Mouse (Mus musculus): ENCODE results near the gene Pde4d. TPM values are rescaled to one million over a fixed set of nuclear protein-coding genes. Genes with fewer than 3 reads are reported as not detected.
A peak's percentile ranks its signal among the peaks of the same experiment; 100 is the strongest.

Pde4d gene
- polyA plus RNA-seq, 1 experiment from 2014 or later: 13.6 TPM

GRCm38 (mm10) chr13:109262501-109262900 lies 812.8 kb downstream of the Pde4d start:
- H3K4me3 ChIP-seq (ENCODE audit: low read depth, low read length): no peak overlapping the region
- 32% methylated on average over 5 of the region's 5 CpGs for WGBS

DNA sequence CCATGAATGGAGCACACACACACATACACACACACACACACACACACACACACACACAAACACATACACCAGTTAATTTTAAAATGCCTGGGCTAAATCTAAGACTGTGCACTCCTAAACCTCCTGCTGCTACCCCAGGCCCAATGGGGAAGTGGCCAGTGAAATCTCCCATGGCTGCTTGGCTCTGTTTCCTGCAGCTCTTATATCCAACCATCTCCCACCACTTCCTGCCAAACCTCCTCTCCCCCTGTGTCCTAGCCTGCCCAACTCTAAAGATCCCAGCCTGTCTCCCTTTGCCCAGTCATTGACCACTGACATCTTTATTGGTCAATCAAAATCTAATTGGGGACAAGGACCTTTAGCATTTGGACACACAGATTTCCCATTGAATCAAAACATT lies 814.1 kb downstream of the Pde4d start:
- no peak for DNase-seq (ENCODE audit: low spot score)
- Histone ChIP-seq H3K9ac (ENCODE audit: low read depth, low read length) (no peak overlapping the region), H3K4me2 (ENCODE audit: low read depth, low read length) (no peak overlapping the region), H3K9me3 (ENCODE audit: control insufficient read depth, low read length) (no peaks in the 10 kb centered on the region), H3K4me3 (ENCODE audit: low read depth, low read length) (no peak overlapping the region), H3K36me3 (ENCODE audit: control insufficient read depth, insufficient read depth, low read length) (no peaks in the 10 kb centered on the region), H3K27ac (replicated peaks; ENCODE audit: low read depth, low read length) (no peak overlapping the region), H3K27me3 (replicated peaks; ENCODE audit: control insufficient read depth, insufficient read depth, low read length) (no peaks in the 10 kb centered on the region), H3K4me1 (ENCODE audit: control insufficient read depth, insufficient read depth, low read length) (0 out of 2 replicates have a peak, but pooled peaks cover 3% of the 10 kb centered on the region)
- no peak for ATAC-seq (ENCODE audit: low read depth)

More at GRCm38 (mm10) chr13:109262501-109262900, 812.8 kb downstream of the Pde4d start:
- Histone ChIP-seq H3K27me3 (replicated peaks; ENCODE audit: control insufficient read depth, insufficient read depth, low read length) (no peaks in the 10 kb centered on the region), H3K27ac (replicated peaks; ENCODE audit: low read depth, low read length) (peak overlapping the region; percentile 3; the same call in 1 of the 2 replicates), H3K4me1 (ENCODE audit: control insufficient read depth, insufficient read depth, low read length) (0 out of 2 replicates have a peak, but pooled peaks cover 3% of the 10 kb centered on the region), H3K4me2 (ENCODE audit: low read depth, low read length) (peak overlapping the region; percentile 65), H3K9ac (ENCODE audit: low read depth, low read length) (no peak overlapping the region), H3K9me3 (ENCODE audit: control insufficient read depth, low read length) (no peaks in the 10 kb centered on the region), H3K36me3 (ENCODE audit: control insufficient read depth, insufficient read depth, low read length) (no peaks in the 10 kb centered on the region)
- ATAC-seq (ENCODE audit: low read depth) (no peak), DNase-seq (ENCODE audit: low spot score) (peak; percentile 61)

DNA sequence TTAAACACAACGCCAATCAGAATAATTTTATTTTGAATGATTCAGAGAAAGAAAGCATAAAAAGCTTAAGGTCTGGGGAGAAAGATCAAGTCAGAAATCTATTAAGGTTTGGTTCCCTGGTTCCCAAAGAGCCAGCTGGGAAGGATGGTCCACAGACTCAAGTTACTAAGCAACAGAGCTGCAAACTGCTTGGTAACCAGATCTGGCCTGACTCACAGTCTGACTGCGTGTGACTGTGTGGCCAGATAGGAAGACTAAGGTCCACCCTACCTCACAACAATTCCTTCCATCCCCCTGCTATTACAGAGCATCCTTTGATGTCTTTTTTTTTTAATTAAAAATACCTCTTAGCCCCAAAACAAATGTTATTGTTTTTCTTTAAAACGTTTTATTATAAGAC lies 818.5 kb downstream of the Pde4d start:
- 46% methylated on average over 3 of the region's 3 CpGs for WGBS

DNA sequence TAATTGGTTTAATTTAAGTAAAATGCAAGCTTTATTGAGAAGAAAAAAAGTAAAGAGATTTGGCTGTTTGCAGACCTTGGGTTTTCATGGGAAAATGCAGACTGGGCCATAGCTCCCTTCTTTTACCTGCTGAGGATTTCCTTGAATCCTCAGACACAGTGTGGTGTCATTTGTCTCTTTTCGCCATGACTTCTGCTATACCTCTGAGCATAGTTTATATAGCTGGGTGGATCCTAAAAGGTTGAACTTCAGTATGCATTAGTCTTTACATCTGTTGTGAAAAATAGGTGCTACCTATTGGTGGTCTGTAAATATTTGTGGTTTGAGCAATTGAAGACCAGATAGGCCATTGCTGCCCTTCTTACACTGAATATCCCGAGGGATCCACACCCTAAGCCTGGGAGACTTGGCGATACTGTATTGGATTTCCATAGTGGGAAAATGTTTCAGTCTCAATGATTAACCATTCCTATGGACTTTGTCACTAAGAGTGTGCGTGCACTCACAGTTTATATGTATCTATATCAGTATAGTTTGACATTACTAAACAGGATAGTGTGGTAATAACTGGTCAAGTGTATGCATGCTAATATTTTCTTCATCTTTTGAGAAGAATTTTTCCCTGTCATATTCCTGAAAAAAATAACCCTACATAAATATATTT lies 819.0 kb downstream of the Pde4d start:
- no peak overlapping the region for H3K9ac ChIP-seq (ENCODE audit: low read depth, low read length)
- DNase-seq (ENCODE audit: low spot score) (no peak), ATAC-seq (ENCODE audit: low read depth) (no peak)
- H3K9me3 ChIP-seq (ENCODE audit: control insufficient read depth, low read length): no peaks in the 10 kb centered on the region
- H3K4me3 ChIP-seq (ENCODE audit: low read depth, low read length): no peak overlapping the region
- no peak overlapping the region for H3K4me2 ChIP-seq (ENCODE audit: low read depth, low read length)
- no peaks in the 10 kb centered on the region for H3K4me1 ChIP-seq (ENCODE audit: control insufficient read depth, insufficient read depth, low read length)
- WGBS: 86% methylated on average over 4 of the region's 4 CpGs
- H3K27me3 ChIP-seq (replicated peaks; ENCODE audit: control insufficient read depth, insufficient read depth, low read length): no peaks in the 10 kb centered on the region
- H3K27ac ChIP-seq (replicated peaks; ENCODE audit: low read depth, low read length): no peak overlapping the region
- no peaks in the 10 kb centered on the region for H3K36me3 ChIP-seq (ENCODE audit: control insufficient read depth, insufficient read depth, low read length)

More for the DNA sequence above, 818.5 kb downstream of the Pde4d start:
- no peak overlapping the region for H3K9ac ChIP-seq (ENCODE audit: low read depth, low read length)
- no peaks in the 10 kb centered on the region for H3K9me3 ChIP-seq (ENCODE audit: control insufficient read depth, low read length)
- H3K36me3 ChIP-seq (ENCODE audit: control insufficient read depth, insufficient read depth, low read length): no peaks in the 10 kb centered on the region
- no peak for ATAC-seq (ENCODE audit: low read depth)
- DNase-seq (ENCODE audit: low spot score): peak; percentile 34
- no peak overlapping the region for H3K4me3 ChIP-seq (ENCODE audit: low read depth, low read length)
- no peaks in the 10 kb centered on the region for H3K27me3 ChIP-seq (replicated peaks; ENCODE audit: control insufficient read depth, insufficient read depth, low read length)
- no peak overlapping the region for H3K4me2 ChIP-seq (ENCODE audit: low read depth, low read length)
- H3K27ac ChIP-seq (replicated peaks; ENCODE audit: low read depth, low read length): no peak overlapping the region
- no peaks in the 10 kb centered on the region for H3K4me1 ChIP-seq (ENCODE audit: control insufficient read depth, insufficient read depth, low read length)

- no peaks in the 10 kb centered on the region for H3K36me3 ChIP-seq (ENCODE audit: control insufficient read depth, insufficient read depth, low read length)
- no peak overlapping the region for H3K4me2 ChIP-seq (ENCODE audit: low read depth, low read length)
- H3K4me3 ChIP-seq (ENCODE audit: low read depth, low read length): no peak overlapping the region
- peaks cover 13% of the 10 kb centered on the region for H3K9me3 ChIP-seq (ENCODE audit: control insufficient read depth, low read length)
- H3K27me3 ChIP-seq (replicated peaks; ENCODE audit: control insufficient read depth, insufficient read depth, low read length): no peaks in the 10 kb centered on the region
- no peak overlapping the region for H3K27ac ChIP-seq (replicated peaks; ENCODE audit: low read depth, low read length)
- ATAC-seq (ENCODE audit: low read depth): no peak
- WGBS: 82% methylated on average over 10 of the region's 10 CpGs
- DNase-seq (ENCODE audit: low spot score): no peak
- H3K4me1 ChIP-seq (ENCODE audit: control insufficient read depth, insufficient read depth, low read length): peaks cover 14% of the 10 kb centered on the region; the same call in 1 of the 2 replicates
- H3K9ac ChIP-seq (ENCODE audit: low read depth, low read length): no peak overlapping the region
Observed at GRCm38 (mm10) chr13:109274869-109275268, 825.1 kb downstream of the Pde4d start.

DNA sequence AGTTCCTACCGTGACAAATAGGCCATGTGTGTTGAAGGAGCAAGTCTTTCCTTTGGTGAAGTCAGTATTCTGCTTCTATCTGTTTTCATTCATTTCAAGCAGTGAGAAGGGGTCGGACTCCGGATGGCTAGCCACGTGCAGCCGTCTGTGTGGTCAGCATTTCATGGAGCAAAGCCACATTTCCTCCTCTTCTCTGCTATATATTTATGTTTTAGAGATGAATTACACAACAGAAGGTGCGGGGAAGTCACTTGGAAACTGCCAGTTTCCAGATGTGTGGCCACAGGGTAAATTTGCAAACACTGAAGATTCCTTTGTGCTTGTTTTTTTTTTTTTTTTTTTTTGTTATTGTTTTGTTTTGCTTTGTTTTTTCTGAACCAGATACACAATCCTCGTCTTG lies 828.0 kb downstream of the Pde4d start:
- peaks cover 13% of the 10 kb centered on the region for H3K9me3 ChIP-seq (ENCODE audit: control insufficient read depth, low read length)
- 31% methylated on average over 7 of the region's 7 CpGs for WGBS
- no peak overlapping the region for H3K4me3 ChIP-seq (ENCODE audit: low read depth, low read length)
- H3K27me3 ChIP-seq (replicated peaks; ENCODE audit: control insufficient read depth, insufficient read depth, low read length): no peaks in the 10 kb centered on the region
- H3K9ac ChIP-seq (ENCODE audit: low read depth, low read length): no peak overlapping the region
- no peak overlapping the region for H3K4me2 ChIP-seq (ENCODE audit: low read depth, low read length)
- H3K4me1 ChIP-seq (ENCODE audit: control insufficient read depth, insufficient read depth, low read length): peaks cover 14% of the 10 kb centered on the region; the same call in 1 of the 2 replicates
- no peak overlapping the region for H3K27ac ChIP-seq (replicated peaks; ENCODE audit: low read depth, low read length)
- H3K36me3 ChIP-seq (ENCODE audit: control insufficient read depth, insufficient read depth, low read length): no peaks in the 10 kb centered on the region
- DNase-seq (ENCODE audit: low spot score) (peak; percentile 46), ATAC-seq (ENCODE audit: low read depth) (no peak)

DNA sequence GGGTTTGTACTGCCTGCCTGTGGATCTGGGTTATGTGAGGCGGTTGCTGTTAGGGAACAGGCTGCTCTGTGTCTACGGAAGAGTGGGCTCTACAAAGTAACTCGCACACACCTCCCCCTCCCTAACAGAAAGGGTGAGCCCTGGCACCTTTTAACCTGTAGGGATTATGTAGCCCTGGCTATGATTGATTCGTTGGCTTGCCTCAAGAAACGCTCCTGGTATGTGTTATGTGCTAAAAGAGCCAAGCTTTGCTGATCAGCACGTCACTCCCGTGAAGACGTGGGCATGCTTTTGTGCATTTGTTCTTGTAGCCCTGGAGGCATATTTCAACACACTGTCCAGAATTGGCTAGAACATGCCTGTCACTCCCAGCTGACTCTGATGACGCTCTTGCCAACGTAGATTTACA lies 828.8 kb downstream of the Pde4d start:
- Histone ChIP-seq H3K4me1 (ENCODE audit: control insufficient read depth, insufficient read depth, low read length) (peaks cover 14% of the 10 kb centered on the region; the same call in 1 of the 2 replicates), H3K9me3 (ENCODE audit: control insufficient read depth, low read length) (peaks cover 13% of the 10 kb centered on the region), H3K27me3 (replicated peaks; ENCODE audit: control insufficient read depth, insufficient read depth, low read length) (no peaks in the 10 kb centered on the region), H3K4me3 (ENCODE audit: low read depth, low read length) (no peak overlapping the region), H3K4me2 (ENCODE audit: low read depth, low read length) (peak overlapping the region; percentile 38), H3K9ac (ENCODE audit: low read depth, low read length) (no peak overlapping the region), H3K27ac (replicated peaks; ENCODE audit: low read depth, low read length) (no peak overlapping the region), H3K36me3 (ENCODE audit: control insufficient read depth, insufficient read depth, low read length) (no peaks in the 10 kb centered on the region)
- ATAC-seq (ENCODE audit: low read depth) (no peak), DNase-seq (ENCODE audit: low spot score) (peak; percentile 51)
- WGBS: 33% methylated on average over 10 of the region's 10 CpGs

- H3K9ac ChIP-seq (ENCODE audit: low read depth, low read length): no peak overlapping the region
- H3K9me3 ChIP-seq (ENCODE audit: control insufficient read depth, low read length): peaks cover 13% of the 10 kb centered on the region
- no peaks in the 10 kb centered on the region for H3K27me3 ChIP-seq (replicated peaks; ENCODE audit: control insufficient read depth, insufficient read depth, low read length)
- no peak overlapping the region for H3K27ac ChIP-seq (replicated peaks; ENCODE audit: low read depth, low read length)
- DNase-seq (ENCODE audit: low spot score) (no peak), ATAC-seq (ENCODE audit: low read depth) (no peak)
- no peak overlapping the region for H3K4me3 ChIP-seq (ENCODE audit: low read depth, low read length)
- no peak overlapping the region for H3K4me2 ChIP-seq (ENCODE audit: low read depth, low read length)
- H3K36me3 ChIP-seq (ENCODE audit: control insufficient read depth, insufficient read depth, low read length): no peaks in the 10 kb centered on the region
- WGBS: 79% methylated on average over 6 of the region's 6 CpGs
- H3K4me1 ChIP-seq (ENCODE audit: control insufficient read depth, insufficient read depth, low read length): peaks cover 14% of the 10 kb centered on the region; the same call in 1 of the 2 replicates
Observed at GRCm38 (mm10) chr13:109279211-109279610, 829.5 kb downstream of the Pde4d start.

DNA sequence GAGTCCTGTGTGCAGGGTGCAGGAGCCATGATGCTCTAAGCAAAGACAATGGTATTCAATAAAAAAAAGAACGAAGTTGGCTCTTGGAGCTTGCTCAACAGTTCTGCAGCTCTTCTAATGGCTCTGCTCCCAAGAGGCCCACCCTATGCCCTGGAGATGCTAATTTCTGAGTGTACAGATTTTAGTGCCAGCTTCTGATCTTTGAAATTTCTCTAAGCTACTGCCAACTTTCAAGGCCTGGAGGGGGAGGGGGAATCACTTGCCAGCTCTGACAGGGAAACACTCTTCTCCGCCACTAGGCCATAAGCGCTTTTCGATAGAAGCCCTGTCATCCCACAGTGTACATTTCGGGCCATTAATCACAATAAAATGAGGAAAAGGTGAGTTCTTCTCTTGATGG lies 830.7 kb downstream of the Pde4d start:
- DNase-seq (ENCODE audit: low spot score) (no peak), ATAC-seq (ENCODE audit: low read depth) (no peak)
- Histone ChIP-seq H3K9me3 (ENCODE audit: control insufficient read depth, low read length) (peaks cover 5% of the 10 kb centered on the region), H3K27ac (replicated peaks; ENCODE audit: low read depth, low read length) (no peak overlapping the region), H3K27me3 (replicated peaks; ENCODE audit: control insufficient read depth, insufficient read depth, low read length) (no peaks in the 10 kb centered on the region), H3K9ac (ENCODE audit: low read depth, low read length) (no peak overlapping the region), H3K36me3 (ENCODE audit: control insufficient read depth, insufficient read depth, low read length) (no peaks in the 10 kb centered on the region), H3K4me3 (ENCODE audit: low read depth, low read length) (no peak overlapping the region), H3K4me1 (ENCODE audit: control insufficient read depth, insufficient read depth, low read length) (peaks cover 14% of the 10 kb centered on the region; the same call in 1 of the 2 replicates), H3K4me2 (ENCODE audit: low read depth, low read length) (no peak overlapping the region)
- 91% methylated on average over 5 of the region's 5 CpGs for WGBS

All from embryonic facial prominence, embryonic 14.5 days (tissue).